Mouse (Mus musculus) kidney, adult 2 months (tissue): Measurements from ENCODE around the gene Iqsec1.

ENCODE experiments used
- CTCF ChIP-seq: fragments of 200-500 bp; conservative IDR thresholded peaks from 2 replicates; pipeline ENCODE4 v1.5.1; 2011; ENCODE audit warnings: low read depth, mild to moderate bottlenecking, control low read depth, low read length, moderate library complexity, mixed read lengths; ENCODE audit not compliant: insufficient read depth, insufficient read length
- POLR2A ChIP-seq: fragments of 200-500 bp; IDR thresholded peaks from one replicate; pipeline ENCODE4 v1.6.1; 2011; ENCODE audit warnings: low read depth, low read length, control low read depth

DNA sequence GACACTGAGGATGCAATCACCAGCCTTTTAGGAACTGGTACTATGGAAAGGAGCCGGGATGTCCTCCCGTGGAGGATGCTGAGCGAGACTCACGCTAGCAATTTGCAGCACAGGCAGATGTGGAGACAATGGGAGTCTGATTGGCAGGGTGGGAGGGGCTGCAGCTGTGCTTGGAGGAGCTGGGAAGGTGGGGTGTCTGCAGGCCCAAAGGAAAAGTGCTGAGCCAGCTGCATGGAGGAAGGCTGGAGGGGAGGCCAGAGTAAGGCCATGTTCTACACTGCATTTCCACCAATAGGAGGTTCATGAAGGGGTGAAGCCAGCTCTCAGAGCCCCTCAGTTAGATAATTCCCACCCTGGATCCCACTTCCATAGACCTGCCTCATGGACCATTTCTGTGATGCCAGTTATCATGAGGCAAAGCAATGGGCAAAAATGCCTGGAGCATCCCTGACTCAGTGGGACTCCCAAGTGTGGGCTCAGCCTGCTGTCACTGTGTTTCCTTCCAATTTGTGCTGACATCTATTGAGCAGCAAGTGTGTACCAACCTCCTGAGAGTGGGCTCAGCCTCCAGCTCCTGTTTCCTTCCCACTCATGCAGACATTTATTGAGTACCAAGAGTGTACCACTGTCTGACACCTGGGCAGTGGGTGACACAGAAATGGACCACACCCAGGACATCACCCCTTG is 166.4 kb downstream of the Iqsec1 start:
- TF ChIP-seq CTCF (no peak), POLR2A (no peak)
